Mouse (Mus musculus): ENCODE data around the gene Ehd3. TPM values are rescaled to one million over a fixed set of nuclear protein-coding genes. Genes with fewer than 3 reads are reported as not detected.

Gene Ehd3
- total RNA-seq, 2 experiments from 2014 or later, result 1.6 to 2.3 TPM

- no peak for ATAC-seq (replicated peaks; ENCODE audit: low FRiP score, poor library complexity, severe bottlenecking)
Measured at GRCm38 (mm10) chr17:73879262-73879916, 75.5 kb downstream of the Ehd3 start.

GRCm38 (mm10) chr17:73880286-73880685 is 76.4 kb downstream of the Ehd3 start:
- ATAC-seq (replicated peaks; ENCODE audit: low FRiP score, poor library complexity, severe bottlenecking), result no peak

- no peak for ATAC-seq (replicated peaks; ENCODE audit: low FRiP score, poor library complexity, severe bottlenecking)
Measured at GRCm38 (mm10) chr17:73881295-73881694, 77.4 kb downstream of the Ehd3 start.

Other genes with a start within 250 kb of the Ehd3 start
- not detected in 2 replicates for gene Galnt14, start 93.7 kb upstream of the Ehd3 start, total RNA-seq (2015; ENCODE audit: low replicate concordance)
- not detected in 2 replicates for gene Galnt14, start 93.7 kb upstream of the Ehd3 start, total RNA-seq (2017; ENCODE audit: low replicate concordance)
- 39.5 and 54.8 TPM in 2 replicates for gene Xdh, start 146.1 kb downstream of the Ehd3 start, total RNA-seq (2015; ENCODE audit: low replicate concordance)
- gene Xdh, start 146.1 kb downstream of the Ehd3 start, total RNA-seq (2017; ENCODE audit: low replicate concordance), result 24.5 and 28.2 TPM in 2 replicates
- not detected in 2 replicates for gene Srd5a2, start 243.8 kb downstream of the Ehd3 start, total RNA-seq (2015; ENCODE audit: low replicate concordance)
- gene Srd5a2, start 243.8 kb downstream of the Ehd3 start, total RNA-seq (2017; ENCODE audit: low replicate concordance), result not detected in 2 replicates

All from erythroblast, adult 5-6 weeks (primary cell).